Mouse (Mus musculus) testis, postnatal 14 days (tissue): Measurements from ENCODE around the gene Mex3a.

ENCODE experiments used
- DNase-seq: peaks from one replicate; pipeline ENCODE4 v3.0.0; 2021; ENCODE audit warnings: low spot score

Gene Mex3a

DNA sequence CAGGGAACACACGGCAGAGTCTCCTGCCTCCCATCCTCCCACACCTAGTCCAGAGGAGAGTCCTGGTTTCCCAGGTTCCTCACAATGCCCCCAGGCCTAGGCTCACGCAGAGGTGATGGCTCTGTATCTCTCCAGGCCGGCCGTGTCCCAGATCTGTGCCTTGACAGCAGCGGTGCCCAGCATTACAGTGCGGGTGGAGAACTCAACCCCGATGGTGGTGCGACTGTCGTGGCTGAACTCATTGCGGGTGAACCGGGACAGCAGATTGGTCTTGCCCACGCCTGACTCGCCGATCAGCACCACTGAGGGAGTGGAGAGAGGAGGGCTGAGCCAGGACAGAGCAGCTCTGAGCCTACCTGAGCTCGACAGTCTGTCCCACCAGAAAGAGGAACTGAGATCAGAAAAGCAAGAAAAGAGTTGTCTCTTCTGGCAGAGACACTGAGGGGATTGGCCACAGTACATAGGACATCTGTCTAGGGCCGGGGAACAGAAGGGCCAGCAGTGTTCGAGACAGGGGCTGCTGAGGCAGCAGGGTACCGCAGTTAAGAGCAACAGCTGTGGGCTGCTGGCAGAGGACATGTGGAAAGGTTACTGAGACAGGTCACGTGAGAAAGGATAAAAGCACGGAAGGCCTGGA is 12.9 kb downstream of the Mex3a start:
- no peak for DNase-seq

DNA sequence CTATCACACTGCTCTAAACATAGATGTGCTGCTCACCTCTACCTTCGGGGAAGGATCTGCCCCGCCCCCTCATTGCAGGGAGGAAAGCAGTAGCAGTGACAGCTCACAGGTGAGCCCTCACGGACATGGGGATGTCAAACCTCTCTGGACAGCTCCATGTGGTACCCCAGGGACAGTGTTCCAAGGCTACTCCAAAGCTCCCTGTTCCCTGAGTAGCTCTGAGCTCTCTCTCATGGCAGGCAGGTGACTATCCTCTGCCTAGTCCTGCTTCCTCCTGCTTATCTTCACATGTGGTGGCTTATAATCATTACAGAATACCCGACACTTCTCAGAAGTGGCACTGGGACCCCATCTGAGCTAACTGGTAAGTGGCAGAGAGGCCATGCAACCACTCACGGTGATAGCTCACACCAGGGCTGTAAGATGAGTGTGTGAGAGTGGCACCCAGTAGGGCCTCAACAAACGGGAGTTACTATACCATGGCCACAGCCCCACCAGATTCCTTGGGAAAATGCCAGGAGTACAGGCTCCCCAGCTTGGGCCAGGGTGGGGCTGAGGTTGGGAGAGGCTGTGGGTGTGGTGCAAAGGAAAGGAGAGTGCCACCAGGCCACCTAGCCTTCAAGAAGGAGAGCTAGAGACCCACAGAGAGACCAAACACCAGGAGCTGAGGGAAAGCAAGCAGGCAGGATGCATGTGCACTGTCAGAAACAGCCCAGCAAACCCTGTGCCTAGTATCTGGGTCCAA is 14.7 kb downstream of the Mex3a start:
- no peak for DNase-seq

GRCm38 (mm10) chr3:88548180-88548917 is 16.2 kb downstream of the Mex3a start, which contains the start of gene Rab25:
Rab25 (minus strand) TSS chr3:88548300.
- DNase-seq: no peak

GRCm38 (mm10) chr3:88551586-88551985 is 19.4 kb downstream of the Mex3a start:
- no peak for DNase-seq

GRCm38 (mm10) chr3:88552082-88552645 is 20.0 kb downstream of the Mex3a start:
- DNase-seq: no peak

DNA sequence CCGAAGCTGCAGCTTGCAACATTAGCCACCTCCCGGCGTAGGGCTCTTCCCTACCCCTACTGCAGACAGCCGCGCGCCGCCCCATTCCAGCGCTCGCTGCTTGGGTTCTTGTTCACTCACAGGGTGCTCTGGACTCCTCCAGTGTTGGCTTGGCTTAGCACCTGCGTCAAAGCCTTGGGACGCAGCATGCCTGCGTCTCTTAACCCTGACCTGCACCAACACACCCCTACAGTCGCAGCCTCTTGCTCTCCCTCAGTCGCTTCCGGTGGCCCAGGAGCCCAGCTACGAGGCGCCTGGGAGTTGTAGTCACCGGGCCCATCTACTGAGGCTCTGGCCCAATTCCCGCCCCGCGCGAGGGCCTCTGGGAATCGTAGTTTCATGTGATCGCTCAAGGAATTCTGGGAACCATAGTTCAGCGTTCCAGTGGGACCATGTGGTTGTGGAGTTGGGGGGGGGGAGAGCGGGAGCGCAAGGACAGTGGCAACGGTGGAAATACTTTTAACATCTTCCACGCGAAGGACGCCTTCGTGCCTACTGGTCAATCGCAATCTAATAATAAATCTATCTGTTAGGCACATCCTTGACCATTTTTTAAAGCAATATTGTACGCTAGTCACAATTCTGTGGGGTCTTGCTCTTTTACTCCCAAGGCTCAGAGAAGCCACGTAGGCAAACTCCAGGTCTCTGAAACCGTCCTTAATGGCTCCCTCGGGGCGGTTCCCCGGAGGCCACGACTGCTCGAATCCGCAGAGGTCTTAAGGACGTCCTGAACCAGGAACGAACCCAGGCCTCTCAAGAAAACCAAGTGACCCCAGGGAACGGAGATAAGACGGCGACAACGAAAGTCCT is 20.7 kb downstream of the Mex3a start, which contains the start of gene Lamtor2:
Lamtor2 (minus strand) TSS at position 399 of the 849 bp plus-strand sequence.
- DNase-seq: peak; percentile 98

GRCm38 (mm10) chr3:88553525-88553879 is 21.3 kb downstream of the Mex3a start, which contains the start of gene Ubqln4:
Ubqln4 (plus strand) TSS chr3:88553758.
- peak; percentile 89 for DNase-seq

GRCm38 (mm10) chr3:88553880-88554586 is 21.8 kb downstream of the Mex3a start:
- peak; percentile 83 for DNase-seq

GRCm38 (mm10) chr3:88555069-88555605 is 22.9 kb downstream of the Mex3a start:
- no peak for DNase-seq

- no peak for DNase-seq
Observed at GRCm38 (mm10) chr3:88555731-88556130, 23.5 kb downstream of the Mex3a start.

GRCm38 (mm10) chr3:88556616-88557015 is 24.4 kb downstream of the Mex3a start:
- no peak for DNase-seq

GRCm38 (mm10) chr3:88559596-88559995 is 27.4 kb downstream of the Mex3a start:
- no peak for DNase-seq

DNA sequence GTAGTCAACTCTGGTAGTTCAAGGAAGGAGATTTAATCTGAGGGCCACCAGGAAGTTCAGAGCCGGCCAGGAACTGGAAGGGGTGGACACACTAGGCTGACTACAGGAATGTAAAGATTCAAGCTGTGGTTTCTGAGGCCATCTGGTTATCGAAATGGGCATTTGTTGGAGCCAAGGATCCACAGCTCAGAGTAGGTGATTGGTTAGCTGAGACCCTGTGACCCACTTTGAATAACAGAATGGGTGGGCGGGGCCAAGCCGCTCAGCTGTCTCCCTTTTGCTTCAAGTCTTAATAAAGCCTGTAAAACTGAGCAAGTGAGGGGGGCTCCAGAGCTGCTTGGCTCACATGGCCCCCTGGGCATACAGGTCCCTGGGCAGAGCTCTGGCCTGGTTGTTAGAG is 29.8 kb downstream of the Mex3a start:
- DNase-seq: no peak

DNA sequence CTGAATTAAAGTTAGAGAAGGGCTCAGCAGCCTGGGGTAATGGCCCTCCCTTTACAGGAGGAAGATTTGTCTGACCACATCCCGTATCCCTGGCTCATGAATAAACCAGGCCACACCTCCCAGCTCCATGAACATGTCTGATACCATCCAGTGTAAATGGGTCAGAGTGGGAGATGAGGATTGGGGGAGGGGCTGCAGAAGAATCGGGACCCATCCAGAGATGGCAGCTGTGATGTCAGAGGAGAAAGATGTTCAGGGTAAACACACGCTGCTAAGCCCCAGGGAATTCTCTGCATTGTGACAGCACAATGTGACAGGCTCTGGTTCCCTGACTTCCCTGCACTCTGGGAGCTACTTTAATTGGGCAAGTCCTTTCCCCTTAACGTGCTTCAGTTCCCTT is 31.2 kb downstream of the Mex3a start:
- no peak for DNase-seq

GRCm38 (mm10) chr3:88563966-88564365 is 31.8 kb downstream of the Mex3a start:
- DNase-seq: no peak

DNA sequence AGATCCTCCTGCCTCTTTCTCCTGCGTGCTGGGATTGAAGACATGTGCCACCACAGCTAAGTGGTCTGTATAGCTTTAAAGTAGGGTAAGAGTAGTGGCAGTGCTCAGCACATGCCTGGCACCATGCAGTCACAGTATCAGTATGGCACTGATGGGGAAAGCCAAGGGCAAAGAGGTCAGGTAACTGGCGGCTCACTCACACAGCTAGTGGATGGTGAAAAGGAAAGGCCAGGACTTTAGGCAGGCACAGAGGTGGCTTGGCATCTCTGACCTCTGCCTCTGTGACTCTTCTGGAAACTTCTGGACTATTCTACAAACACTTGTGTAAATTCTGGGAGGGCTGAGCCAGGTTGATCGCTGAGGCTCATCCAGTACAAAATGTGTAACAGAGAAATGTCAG is 33.9 kb downstream of the Mex3a start:
- DNase-seq: no peak

GRCm38 (mm10) chr3:88566536-88567061 is 34.4 kb downstream of the Mex3a start:
- DNase-seq: no peak

DNA sequence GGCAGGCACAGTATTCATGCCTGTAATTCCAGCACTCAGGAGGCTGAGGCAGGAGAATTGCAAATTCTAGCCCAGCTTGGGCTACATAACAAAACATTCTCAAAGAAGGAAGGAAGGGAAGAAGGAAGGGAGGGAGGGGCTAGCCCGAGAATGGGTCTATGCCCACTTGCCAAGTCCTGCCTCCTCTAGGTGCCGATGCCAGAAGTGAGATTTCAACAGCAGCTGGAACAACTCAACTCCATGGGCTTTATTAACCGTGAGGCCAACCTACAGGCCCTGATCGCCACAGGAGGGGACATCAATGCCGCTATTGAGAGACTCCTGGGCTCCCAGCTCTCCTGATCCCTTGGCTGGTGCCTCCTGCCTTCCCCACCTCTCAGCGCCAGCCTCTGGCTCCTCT is 35.7 kb downstream of the Mex3a start:
- no peak for DNase-seq

- no peak for DNase-seq
Observed at GRCm38 (mm10) chr3:88568615-88569014, 36.4 kb downstream of the Mex3a start.

DNA sequence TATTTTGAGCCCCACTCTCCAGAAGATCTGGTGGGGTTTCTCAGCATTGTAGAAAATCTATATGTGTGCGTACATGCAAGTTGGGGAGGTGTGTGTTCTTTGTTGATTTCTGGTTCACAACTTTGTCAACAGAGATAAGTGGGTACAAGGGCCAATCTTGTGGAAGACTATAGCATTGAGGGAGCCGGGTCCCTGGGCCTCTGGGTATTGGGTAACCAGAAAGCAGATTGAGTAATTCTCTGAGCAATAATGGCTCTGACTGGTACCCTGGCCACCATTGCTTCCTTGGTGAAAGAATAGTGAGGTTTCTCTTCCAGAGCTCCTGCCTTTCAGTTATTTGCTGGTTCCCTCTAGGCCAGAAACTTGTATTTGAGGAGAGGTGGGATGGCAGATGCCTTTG is 36.9 kb downstream of the Mex3a start:
- DNase-seq: no peak
